Mouse (Mus musculus): ENCODE results near the gene Gm7298.
"Not testable (repeated sequence)": the region's sequence is repeated elsewhere in the genome, so short reads cannot be mapped to it uniquely, and the experiment has no call there.

Gm7298 gene

GRCm38 (mm10) chr6:121732632-121733031, at the start of gene Gm7298:
Gene Gm7298 (plus strand): TSS chr6:121732932.
- in situ Hi-C loops (cut with MboI; ENCODE audit: low sequenced_read_pairs): no loop called here

GRCm38 (mm10) chr6:121828034-121828433, 95.3 kb downstream of the Gm7298 start:
- in situ Hi-C loops (cut with MboI; ENCODE audit: low sequenced_read_pairs): no loop called here

- in situ Hi-C loops (cut with MboI; ENCODE audit: low sequenced_read_pairs): no loop called here
Measured at GRCm38 (mm10) chr6:121836361-121836760, 103.6 kb downstream of the Gm7298 start.

GRCm38 (mm10) chr6:121838271-121838670, 105.5 kb downstream of the Gm7298 start, which contains the start of gene Mug1:
Gene Mug1 (plus strand): TSS chr6:121838541.
- in situ Hi-C loops (cut with MboI; ENCODE audit: low sequenced_read_pairs): not testable (repeated sequence)
